Mouse (Mus musculus): ENCODE measurements at regions not wholly inside any gene's neighbourhood (a gene's known extent, or its start where the extent isn't known, plus 50 kb on each side); places are given as distances from the start of the nearest gene placed in this dataset.

DNA sequence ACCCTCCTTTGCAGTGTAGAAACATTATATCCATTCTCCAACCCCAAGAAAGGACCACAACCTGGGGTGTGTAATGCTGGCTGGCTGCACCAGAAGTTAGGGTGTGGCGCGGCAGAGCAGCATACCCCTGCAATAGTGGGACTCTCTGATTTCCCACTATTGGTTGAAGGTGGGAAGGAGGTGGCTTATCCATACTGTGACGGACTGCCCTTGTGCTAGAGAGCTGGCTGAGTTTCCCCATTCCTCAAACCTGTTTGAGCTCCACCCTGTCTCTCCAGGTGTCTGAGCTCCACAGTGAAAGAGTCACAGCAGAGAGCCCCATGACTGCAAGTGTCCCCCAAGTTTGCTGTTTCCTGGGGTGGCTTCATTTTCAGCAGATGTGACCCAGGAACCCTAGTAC lies 79.6 kb downstream of the Sik1 start:
- TF ChIP-seq CTCF (IDR thresholded peaks at IDR 0.05; ENCODE audit: insufficient read depth, low read depth, low read length): no peak
- no peak for TF ChIP-seq POLR2A (IDR thresholded peaks at IDR 0.05; ENCODE audit: insufficient read depth, low read depth, low read length)

Measured in olfactory bulb, adult 2 months (tissue).